ENCODE assay signal across 1 mouse cellular context in genomic region chr7:119845541-119845940, GRCm38 (mm10).
TF ChIP-seq lines count a peak whose summit lies in the region.

No protein-coding gene starts in this region.

TF ChIP-seq in MEL, 35 proteins besides CTCF, POLR2A, EP300 and RAD21 (continued from another document):
- peak; percentile 80 for TF ChIP-seq RCOR1 (IDR thresholded peaks at IDR 0.05; ENCODE audit: low read depth, low read length)
